Mouse (Mus musculus) lung, adult 2 months (tissue): ENCODE measurements at regions not wholly inside any gene's neighbourhood (a gene's known extent, or its start where the extent isn't known, plus 50 kb on each side); places are given as distances from the start of the nearest gene placed in this dataset.

Experiments
- CTCF ChIP-seq: fragments of 200-500 bp; IDR thresholded peaks from 2 replicates; pipeline ENCODE4 v1.5.1; 2011; ENCODE audit warnings: mild to moderate bottlenecking, low read length, control low read depth; ENCODE audit not compliant: insufficient read depth
- POLR2A ChIP-seq: fragments of 200-500 bp; IDR thresholded peaks from 2 replicates; pipeline ENCODE4 v1.6.1; 2011; ENCODE audit warnings: low read depth, mild to moderate bottlenecking, control low read depth, low read length, borderline replicate concordance; ENCODE audit errors: extremely low read depth

- TF ChIP-seq CTCF (no peak), POLR2A (no peak)
Observed at GRCm38 (mm10) chr3:29879966-29880365, 667.8 kb downstream of the Mecom start.
